Mouse (Mus musculus): Measurements from ENCODE around the gene Rnf141. TPM values are rescaled to one million over a fixed set of nuclear protein-coding genes. Genes with fewer than 3 reads are reported as not detected.

Rnf141 gene
- 72.4 and 79.9 TPM in 2 replicates for polyA plus RNA-seq (2012; rRNA removed)

- TF ChIP-seq POLR2A (IDR thresholded peaks at IDR 0.05; ENCODE audit: extremely low read depth, insufficient read depth, low read length) (peak; percentile 86), CTCF (IDR thresholded peaks at IDR 0.05; ENCODE audit: extremely low read depth, insufficient read depth, low read length) (peak; percentile 32; the same call in 1 of the 2 replicates)
- H3K4me1 ChIP-seq (ENCODE audit: control insufficient read depth, insufficient read depth, low read length), result peaks cover 2% of the 10 kb centered on the region; the same call in 1 of the 2 replicates
- peak within 1 kb of the TSS; percentile 89 for H3K27ac ChIP-seq (ENCODE audit: insufficient read depth, low read length)
- peak within 1 kb of the TSS; percentile 88 for H3K4me3 ChIP-seq (ENCODE audit: insufficient read depth, low read length)
These were observed at the start of gene Rnf141 for GRCm38 (mm10) chr7:110843916-110844874. Rnf141 (minus strand) TSS chr7:110844457.

- no peaks in the 10 kb centered on the region for H3K4me1 ChIP-seq (ENCODE audit: control insufficient read depth, insufficient read depth, low read length)
- H3K4me3 ChIP-seq (ENCODE audit: insufficient read depth, low read length), result no peak overlapping the region
- H3K27ac ChIP-seq (ENCODE audit: insufficient read depth, low read length), result no peak overlapping the region
- TF ChIP-seq POLR2A (IDR thresholded peaks at IDR 0.05; ENCODE audit: extremely low read depth, insufficient read depth, low read length) (no peak), CTCF (IDR thresholded peaks at IDR 0.05; ENCODE audit: extremely low read depth, insufficient read depth, low read length) (no peak)
These were observed 47.3 kb upstream of the Rnf141 start for GRCm38 (mm10) chr7:110891501-110891986.

- H3K27ac ChIP-seq (ENCODE audit: insufficient read depth, low read length), result no peak overlapping the region
- H3K4me3 ChIP-seq (ENCODE audit: insufficient read depth, low read length), result no peak overlapping the region
- H3K4me1 ChIP-seq (ENCODE audit: control insufficient read depth, insufficient read depth, low read length), result no peaks in the 10 kb centered on the region
- TF ChIP-seq CTCF (IDR thresholded peaks at IDR 0.05; ENCODE audit: extremely low read depth, insufficient read depth, low read length), result no peak
- no peak for TF ChIP-seq POLR2A (IDR thresholded peaks at IDR 0.05; ENCODE audit: extremely low read depth, insufficient read depth, low read length)
These were observed 37.6 kb upstream of the Rnf141 start for GRCm38 (mm10) chr7:110881746-110882333.

- TF ChIP-seq POLR2A (IDR thresholded peaks at IDR 0.05; ENCODE audit: extremely low read depth, insufficient read depth, low read length) (no peak), CTCF (IDR thresholded peaks at IDR 0.05; ENCODE audit: extremely low read depth, insufficient read depth, low read length) (no peak)
These were observed 33.8 kb upstream of the Rnf141 start for GRCm38 (mm10) chr7:110878028-110878427.

GRCm38 (mm10) chr7:110876965-110877364 is 32.7 kb upstream of the Rnf141 start:
- Histone ChIP-seq H3K4me1 (ENCODE audit: control insufficient read depth, insufficient read depth, low read length) (no peaks in the 10 kb centered on the region), H3K4me3 (ENCODE audit: insufficient read depth, low read length) (no peak overlapping the region), H3K27ac (ENCODE audit: insufficient read depth, low read length) (no peak overlapping the region)
- TF ChIP-seq POLR2A (IDR thresholded peaks at IDR 0.05; ENCODE audit: extremely low read depth, insufficient read depth, low read length) (no peak), CTCF (IDR thresholded peaks at IDR 0.05; ENCODE audit: extremely low read depth, insufficient read depth, low read length) (no peak)

More at GRCm38 (mm10) chr7:110878028-110878427, 33.8 kb upstream of the Rnf141 start:
- H3K4me1 ChIP-seq (ENCODE audit: control insufficient read depth, insufficient read depth, low read length), result no peaks in the 10 kb centered on the region
- no peak overlapping the region for H3K4me3 ChIP-seq (ENCODE audit: insufficient read depth, low read length)
- H3K27ac ChIP-seq (ENCODE audit: insufficient read depth, low read length), result no peak overlapping the region

GRCm38 (mm10) chr7:110868807-110869206 is 24.6 kb upstream of the Rnf141 start:
- Histone ChIP-seq H3K4me3 (ENCODE audit: insufficient read depth, low read length) (no peak overlapping the region), H3K27ac (ENCODE audit: insufficient read depth, low read length) (no peak overlapping the region), H3K4me1 (ENCODE audit: control insufficient read depth, insufficient read depth, low read length) (no peaks in the 10 kb centered on the region; the same call in 1 of the 2 replicates)
- no peak for TF ChIP-seq POLR2A (IDR thresholded peaks at IDR 0.05; ENCODE audit: extremely low read depth, insufficient read depth, low read length)

- no peak for TF ChIP-seq POLR2A (IDR thresholded peaks at IDR 0.05; ENCODE audit: extremely low read depth, insufficient read depth, low read length)
- no peak for TF ChIP-seq CTCF (IDR thresholded peaks at IDR 0.05; ENCODE audit: extremely low read depth, insufficient read depth, low read length)
- no peak overlapping the region for H3K4me3 ChIP-seq (ENCODE audit: insufficient read depth, low read length)
- H3K27ac ChIP-seq (ENCODE audit: insufficient read depth, low read length), result no peak overlapping the region
- H3K4me1 ChIP-seq (ENCODE audit: control insufficient read depth, insufficient read depth, low read length), result no peaks in the 10 kb centered on the region; the same call in 1 of the 2 replicates
These were observed 22.9 kb upstream of the Rnf141 start for GRCm38 (mm10) chr7:110867116-110867515.

- Histone ChIP-seq H3K27ac (ENCODE audit: insufficient read depth, low read length) (no peak overlapping the region), H3K4me3 (ENCODE audit: insufficient read depth, low read length) (no peak overlapping the region)
- no peak for TF ChIP-seq CTCF (IDR thresholded peaks at IDR 0.05; ENCODE audit: extremely low read depth, insufficient read depth, low read length)
- no peak for TF ChIP-seq POLR2A (IDR thresholded peaks at IDR 0.05; ENCODE audit: extremely low read depth, insufficient read depth, low read length)
These were observed 21.8 kb upstream of the Rnf141 start for GRCm38 (mm10) chr7:110866021-110866420.

GRCm38 (mm10) chr7:110865570-110865969 is 21.3 kb upstream of the Rnf141 start:
- TF ChIP-seq CTCF (IDR thresholded peaks at IDR 0.05; ENCODE audit: extremely low read depth, insufficient read depth, low read length), result no peak
- TF ChIP-seq POLR2A (IDR thresholded peaks at IDR 0.05; ENCODE audit: extremely low read depth, insufficient read depth, low read length), result no peak
- Histone ChIP-seq H3K4me3 (ENCODE audit: insufficient read depth, low read length) (no peak overlapping the region), H3K4me1 (ENCODE audit: control insufficient read depth, insufficient read depth, low read length) (no peaks in the 10 kb centered on the region; the same call in 1 of the 2 replicates), H3K27ac (ENCODE audit: insufficient read depth, low read length) (no peak overlapping the region)

More at GRCm38 (mm10) chr7:110866021-110866420, 21.8 kb upstream of the Rnf141 start:
- H3K4me1 ChIP-seq (ENCODE audit: control insufficient read depth, insufficient read depth, low read length), result no peaks in the 10 kb centered on the region; the same call in 1 of the 2 replicates

Data from cortical plate, adult 2 months (tissue).